Mouse (Mus musculus): ENCODE results near the gene Spout1.

Gene Spout1

GRCm38 (mm10) chr2:30124472-30125274, 53.6 kb downstream of the Spout1 start, which contains the start of gene Zer1:
Zer1 (minus strand) TSS chr2:30124585.
- peak; percentile 98 for DNase-seq

- peak; percentile 15 for DNase-seq
Observed at GRCm38 (mm10) chr2:30123729-30124471, 54.4 kb downstream of the Spout1 start.
